Mouse (Mus musculus): ENCODE measurements around the gene Strip2. TPM values are rescaled to one million over a fixed set of nuclear protein-coding genes. Genes with fewer than 3 reads are reported as not detected.

The Strip2 gene
- polyA plus RNA-seq, 1 experiment from 2014 or later: 0.64 TPM

DNA sequence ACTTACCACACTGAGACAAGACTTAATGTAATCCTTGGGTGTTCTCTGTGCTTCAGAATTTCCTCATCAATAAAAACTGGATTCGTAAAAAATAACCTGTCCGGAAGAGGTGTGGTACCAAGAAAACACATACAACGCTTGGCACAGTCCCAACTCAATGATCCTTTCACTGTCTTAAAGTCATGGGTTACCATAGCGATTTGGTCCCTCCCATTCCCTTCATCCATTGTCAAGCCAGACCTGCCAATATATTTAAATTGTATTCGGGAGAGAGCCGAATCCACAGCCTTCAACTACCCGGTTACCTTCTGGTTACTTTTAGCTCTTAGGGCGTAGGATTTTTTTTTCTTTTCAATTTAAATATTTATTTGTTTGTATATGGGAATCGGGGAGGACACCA, 976 bp upstream of the Strip2 start:
- 31% methylated on average over 9 of the region's 9 CpGs for WGBS
- Histone ChIP-seq H3K27ac (ENCODE audit: low read depth, low read length) (no peak overlapping the region), H3K4me3 (ENCODE audit: low read depth, low read length) (no peak overlapping the region), H3K9ac (ENCODE audit: low read length) (no peak overlapping the region), H3K9me3 (ENCODE audit: control insufficient read depth, low read length) (no peaks in the 10 kb centered on the region), H3K36me3 (ENCODE audit: control insufficient read depth, insufficient read depth, low read length) (no peaks in the 10 kb centered on the region), H3K4me1 (ENCODE audit: control insufficient read depth, insufficient read depth, low read length) (no peaks in the 10 kb centered on the region), H3K27me3 (ENCODE audit: control insufficient read depth, insufficient read depth, low read length) (peaks cover 14% of the 10 kb centered on the region; the same call in 1 of the 2 replicates), H3K4me2 (ENCODE audit: low read depth) (peak overlapping the region; percentile 92; the same call in 1 of the 2 replicates)
- no peak for ATAC-seq (ENCODE audit: insufficient read depth, low FRiP score, low TSS enrichment)
- no peak for DNase-seq (ENCODE audit: low spot score)

GRCm38 (mm10) chr6:29917383-29917720, 540 bp downstream of the Strip2 start:
- Histone ChIP-seq H3K27ac (ENCODE audit: low read depth, low read length) (no peak overlapping the region), H3K27me3 (ENCODE audit: control insufficient read depth, insufficient read depth, low read length) (peaks cover 14% of the 10 kb centered on the region; the same call in 1 of the 2 replicates), H3K4me1 (ENCODE audit: control insufficient read depth, insufficient read depth, low read length) (no peaks in the 10 kb centered on the region), H3K9ac (ENCODE audit: low read length) (peak overlapping the region; percentile 47), H3K4me2 (ENCODE audit: low read depth) (peak overlapping the region; percentile 92), H3K36me3 (ENCODE audit: control insufficient read depth, insufficient read depth, low read length) (no peaks in the 10 kb centered on the region), H3K9me3 (ENCODE audit: control insufficient read depth, low read length) (no peaks in the 10 kb centered on the region), H3K4me3 (ENCODE audit: low read depth, low read length) (peak overlapping the region; percentile 68)
- WGBS: under 1% methylated on average over 21 of the region's 21 CpGs
- peak; percentile 58 for ATAC-seq (ENCODE audit: insufficient read depth, low FRiP score, low TSS enrichment)
- no peak for DNase-seq (ENCODE audit: low spot score)

GRCm38 (mm10) chr6:29917947-29918346, 1.1 kb downstream of the Strip2 start:
- no peak overlapping the region for H3K9ac ChIP-seq (ENCODE audit: low read length)
- H3K4me1 ChIP-seq (ENCODE audit: control insufficient read depth, insufficient read depth, low read length): no peaks in the 10 kb centered on the region
- H3K27ac ChIP-seq (ENCODE audit: low read depth, low read length): no peak overlapping the region
- peaks cover 14% of the 10 kb centered on the region; the same call in 1 of the 2 replicates for H3K27me3 ChIP-seq (ENCODE audit: control insufficient read depth, insufficient read depth, low read length)
- H3K4me3 ChIP-seq (ENCODE audit: low read depth, low read length): no peak overlapping the region
- WGBS: 30% methylated on average over 4 of the region's 4 CpGs
- peak overlapping the region; percentile 92; the same call in 1 of the 2 replicates for H3K4me2 ChIP-seq (ENCODE audit: low read depth)
- no peaks in the 10 kb centered on the region for H3K36me3 ChIP-seq (ENCODE audit: control insufficient read depth, insufficient read depth, low read length)
- ATAC-seq (ENCODE audit: insufficient read depth, low FRiP score, low TSS enrichment) (no peak), DNase-seq (ENCODE audit: low spot score) (no peak)
- H3K9me3 ChIP-seq (ENCODE audit: control insufficient read depth, low read length): no peaks in the 10 kb centered on the region

- DNase-seq (ENCODE audit: low spot score): no peak
- H3K27me3 ChIP-seq (ENCODE audit: control insufficient read depth, insufficient read depth, low read length): 0 out of 2 replicates have a peak, but pooled peaks cover 2% of the 10 kb centered on the region
- 67% methylated on average over 4 of the region's 4 CpGs for WGBS
Measured at GRCm38 (mm10) chr6:29923501-29923900, 6.7 kb downstream of the Strip2 start.

GRCm38 (mm10) chr6:29925594-29926219, 8.9 kb downstream of the Strip2 start:
- no peak for DNase-seq (ENCODE audit: low spot score)
- no peaks in the 10 kb centered on the region for H3K36me3 ChIP-seq (ENCODE audit: control insufficient read depth, insufficient read depth, low read length)
- no peaks in the 10 kb centered on the region for H3K4me1 ChIP-seq (ENCODE audit: control insufficient read depth, insufficient read depth, low read length)
- no peak overlapping the region for H3K27ac ChIP-seq (ENCODE audit: low read depth, low read length)
- H3K27me3 ChIP-seq (ENCODE audit: control insufficient read depth, insufficient read depth, low read length): no peaks in the 10 kb centered on the region
- H3K4me3 ChIP-seq (ENCODE audit: low read depth, low read length): no peak overlapping the region
- H3K4me2 ChIP-seq (ENCODE audit: low read depth): no peak overlapping the region
- no peak overlapping the region for H3K9ac ChIP-seq (ENCODE audit: low read length)
- no peak for ATAC-seq (ENCODE audit: insufficient read depth, low FRiP score, low TSS enrichment)
- 53% methylated on average over 6 of the region's 6 CpGs for WGBS
- no peaks in the 10 kb centered on the region for H3K9me3 ChIP-seq (ENCODE audit: control insufficient read depth, low read length)

More at GRCm38 (mm10) chr6:29923501-29923900, 6.7 kb downstream of the Strip2 start:
- Histone ChIP-seq H3K9me3 (ENCODE audit: control insufficient read depth, low read length) (no peaks in the 10 kb centered on the region), H3K4me1 (ENCODE audit: control insufficient read depth, insufficient read depth, low read length) (no peaks in the 10 kb centered on the region), H3K27ac (ENCODE audit: low read depth, low read length) (no peak overlapping the region), H3K9ac (ENCODE audit: low read length) (no peak overlapping the region), H3K4me2 (ENCODE audit: low read depth) (no peak overlapping the region), H3K36me3 (ENCODE audit: control insufficient read depth, insufficient read depth, low read length) (no peaks in the 10 kb centered on the region), H3K4me3 (ENCODE audit: low read depth, low read length) (no peak overlapping the region)
- ATAC-seq (ENCODE audit: insufficient read depth, low FRiP score, low TSS enrichment): no peak

DNA sequence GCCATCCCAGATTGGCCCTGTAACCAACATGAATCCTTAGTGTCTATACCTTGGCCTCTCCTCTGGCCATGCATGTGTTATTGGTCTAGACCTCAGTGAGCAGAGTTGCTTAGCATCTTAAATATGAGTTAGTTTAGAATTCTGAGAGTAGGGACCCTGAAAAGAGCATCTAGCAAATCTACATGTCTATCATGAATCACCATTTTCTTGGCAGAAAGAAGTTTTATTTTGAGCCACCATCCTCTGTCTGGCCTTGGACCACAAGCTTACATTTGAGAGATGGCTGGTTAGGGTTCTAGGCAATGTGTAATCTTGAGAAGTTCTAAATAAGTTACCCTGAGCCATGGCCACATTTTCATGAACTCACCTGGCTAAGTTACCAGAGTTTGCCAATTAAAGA, 13.3 kb downstream of the Strip2 start:
- no peaks in the 10 kb centered on the region for H3K9me3 ChIP-seq (ENCODE audit: control insufficient read depth, low read length)
- ATAC-seq (ENCODE audit: insufficient read depth, low FRiP score, low TSS enrichment) (no peak), DNase-seq (ENCODE audit: low spot score) (no peak)
- no peak overlapping the region for H3K27ac ChIP-seq (ENCODE audit: low read depth, low read length)
- H3K27me3 ChIP-seq (ENCODE audit: control insufficient read depth, insufficient read depth, low read length): no peaks in the 10 kb centered on the region
- H3K9ac ChIP-seq (ENCODE audit: low read length): no peak overlapping the region
- no peaks in the 10 kb centered on the region for H3K36me3 ChIP-seq (ENCODE audit: control insufficient read depth, insufficient read depth, low read length)
- no peak overlapping the region for H3K4me2 ChIP-seq (ENCODE audit: low read depth)
- H3K4me3 ChIP-seq (ENCODE audit: low read depth, low read length): no peak overlapping the region
- no peaks in the 10 kb centered on the region for H3K4me1 ChIP-seq (ENCODE audit: control insufficient read depth, insufficient read depth, low read length)

DNA sequence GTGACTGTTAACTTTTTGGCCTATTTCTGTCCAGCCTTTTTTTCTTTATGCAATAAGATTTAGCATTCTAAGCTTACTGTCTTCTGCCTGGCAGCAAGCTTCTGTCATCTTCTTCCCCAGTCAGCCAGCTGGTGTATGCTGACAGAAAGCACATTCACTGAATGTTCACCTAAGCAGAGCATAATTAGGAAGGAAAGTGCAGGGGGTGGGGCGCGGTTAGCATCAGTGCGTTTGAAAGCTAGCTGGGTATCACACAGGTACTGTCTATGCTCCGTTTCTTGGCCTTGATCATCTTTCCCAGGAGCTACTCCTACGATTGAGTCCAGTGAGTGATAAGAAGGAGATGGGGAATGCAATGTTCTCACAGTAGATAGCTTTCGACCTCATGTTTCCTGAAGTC, 13.9 kb downstream of the Strip2 start:
- ATAC-seq (ENCODE audit: insufficient read depth, low FRiP score, low TSS enrichment) (no peak), DNase-seq (ENCODE audit: low spot score) (no peak)
- Histone ChIP-seq H3K4me1 (ENCODE audit: control insufficient read depth, insufficient read depth, low read length) (no peaks in the 10 kb centered on the region), H3K36me3 (ENCODE audit: control insufficient read depth, insufficient read depth, low read length) (no peaks in the 10 kb centered on the region), H3K9me3 (ENCODE audit: control insufficient read depth, low read length) (no peaks in the 10 kb centered on the region), H3K27ac (ENCODE audit: low read depth, low read length) (no peak overlapping the region), H3K27me3 (ENCODE audit: control insufficient read depth, insufficient read depth, low read length) (no peaks in the 10 kb centered on the region), H3K4me2 (ENCODE audit: low read depth) (no peak overlapping the region), H3K9ac (ENCODE audit: low read length) (no peak overlapping the region), H3K4me3 (ENCODE audit: low read depth, low read length) (no peak overlapping the region)
- 86% methylated on average over 6 of the region's 6 CpGs for WGBS

DNA sequence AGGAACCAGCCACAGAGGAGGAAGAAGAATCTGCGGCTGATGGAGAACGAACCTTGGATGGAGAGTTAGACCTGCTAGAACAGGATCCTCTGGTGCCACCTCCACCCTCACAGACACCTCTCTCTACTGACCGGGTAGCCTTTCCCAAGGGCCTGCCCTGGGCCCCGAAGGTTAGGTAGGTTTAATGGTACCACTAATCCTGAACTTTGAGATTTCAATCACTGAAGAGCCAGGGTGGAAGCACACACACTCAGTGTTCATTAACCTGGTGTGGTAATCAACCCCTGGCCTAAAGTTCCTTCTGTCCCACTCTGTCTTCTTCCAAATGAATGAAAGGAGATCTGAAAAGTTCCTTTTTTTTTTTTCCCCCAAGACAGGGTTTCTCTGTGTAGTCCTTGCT, 14.4 kb downstream of the Strip2 start:
- WGBS: 86% methylated on average over 4 of the region's 4 CpGs
- Histone ChIP-seq H3K4me2 (ENCODE audit: low read depth) (no peak overlapping the region), H3K27ac (ENCODE audit: low read depth, low read length) (no peak overlapping the region), H3K9ac (ENCODE audit: low read length) (no peak overlapping the region), H3K27me3 (ENCODE audit: control insufficient read depth, insufficient read depth, low read length) (no peaks in the 10 kb centered on the region), H3K4me1 (ENCODE audit: control insufficient read depth, insufficient read depth, low read length) (no peaks in the 10 kb centered on the region), H3K36me3 (ENCODE audit: control insufficient read depth, insufficient read depth, low read length) (no peaks in the 10 kb centered on the region), H3K9me3 (ENCODE audit: control insufficient read depth, low read length) (no peaks in the 10 kb centered on the region), H3K4me3 (ENCODE audit: low read depth, low read length) (no peak overlapping the region)
- DNase-seq (ENCODE audit: low spot score) (no peak), ATAC-seq (ENCODE audit: insufficient read depth, low FRiP score, low TSS enrichment) (no peak)

DNA sequence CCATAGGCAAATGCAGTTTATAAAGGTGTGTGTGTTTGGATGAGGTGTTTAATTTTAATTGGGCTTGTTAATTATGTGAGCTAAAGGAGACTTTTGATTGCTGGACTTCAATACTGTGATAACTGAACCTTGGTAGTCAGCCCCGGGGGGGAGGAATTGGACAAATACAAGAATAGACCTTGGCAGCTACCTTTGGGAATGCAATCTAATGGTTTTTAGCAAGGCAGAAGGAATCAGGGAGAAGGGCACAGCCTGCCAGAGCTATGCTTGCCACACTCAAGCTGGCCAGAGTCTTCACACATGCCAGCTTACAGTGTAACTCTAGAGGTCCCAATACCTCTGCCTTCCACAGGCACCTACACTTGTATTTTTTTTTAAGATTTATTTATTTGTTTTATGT, 18.9 kb downstream of the Strip2 start:
- H3K36me3 ChIP-seq (ENCODE audit: control insufficient read depth, insufficient read depth, low read length): no peaks in the 10 kb centered on the region
- H3K27ac ChIP-seq (ENCODE audit: low read depth, low read length): no peak overlapping the region
- H3K4me3 ChIP-seq (ENCODE audit: low read depth, low read length): no peak overlapping the region
- 96% methylated on average over 1 of the region's 1 CpGs for WGBS
- H3K4me2 ChIP-seq (ENCODE audit: low read depth): no peak overlapping the region
- DNase-seq (ENCODE audit: low spot score) (no peak), ATAC-seq (ENCODE audit: insufficient read depth, low FRiP score, low TSS enrichment) (no peak)
- no peak overlapping the region for H3K9ac ChIP-seq (ENCODE audit: low read length)
- no peaks in the 10 kb centered on the region for H3K9me3 ChIP-seq (ENCODE audit: control insufficient read depth, low read length)
- H3K27me3 ChIP-seq (ENCODE audit: control insufficient read depth, insufficient read depth, low read length): no peaks in the 10 kb centered on the region
- H3K4me1 ChIP-seq (ENCODE audit: control insufficient read depth, insufficient read depth, low read length): no peaks in the 10 kb centered on the region
